Mouse (Mus musculus): ENCODE data around the gene Ptch1. TPM values are rescaled to one million over a fixed set of nuclear protein-coding genes. Genes with fewer than 3 reads are reported as not detected.
A peak's percentile ranks its signal among the peaks of the same experiment; 100 is the strongest.

The Ptch1 gene
- polyA plus RNA-seq, 1 experiment from 2014 or later = 24.9 TPM

DNA sequence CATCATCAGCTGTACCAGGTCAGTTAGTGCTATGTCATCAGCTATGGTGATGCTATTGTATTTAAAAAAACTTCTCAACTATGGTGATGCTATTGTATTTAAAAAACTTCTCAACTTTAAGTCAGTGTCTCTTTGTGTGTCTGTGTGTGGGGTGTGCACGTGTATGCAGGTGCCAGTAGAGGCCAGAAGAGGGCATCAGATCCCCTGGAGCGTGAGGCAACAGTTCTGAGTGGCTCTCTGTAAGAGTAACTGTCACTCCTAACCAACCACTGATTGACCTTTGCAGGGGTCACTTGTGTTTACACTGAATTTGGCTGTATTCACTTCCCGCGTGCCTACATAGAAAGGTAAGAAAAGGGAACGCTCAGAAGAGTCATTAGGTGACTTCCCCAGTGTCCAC is 65.6 kb downstream of the Ptch1 start:
- Histone ChIP-seq H3K27me3 (no peaks in the 10 kb centered on the region), H3K27ac (no peak overlapping the region), H3K9me3 (no peaks in the 10 kb centered on the region), H3K9ac (no peak overlapping the region), H3K4me3 (no peak overlapping the region), H3K4me2 (replicated peaks) (no peak overlapping the region), H3K4me1 (no peaks in the 10 kb centered on the region), H3K36me3 (peaks cover 51% of the 10 kb centered on the region)
- no peak for ATAC-seq (ENCODE audit: insufficient number of reproducible peaks, insufficient read depth, low FRiP score, low TSS enrichment)
- 83% methylated on average over 5 of the region's 5 CpGs for WGBS

DNA sequence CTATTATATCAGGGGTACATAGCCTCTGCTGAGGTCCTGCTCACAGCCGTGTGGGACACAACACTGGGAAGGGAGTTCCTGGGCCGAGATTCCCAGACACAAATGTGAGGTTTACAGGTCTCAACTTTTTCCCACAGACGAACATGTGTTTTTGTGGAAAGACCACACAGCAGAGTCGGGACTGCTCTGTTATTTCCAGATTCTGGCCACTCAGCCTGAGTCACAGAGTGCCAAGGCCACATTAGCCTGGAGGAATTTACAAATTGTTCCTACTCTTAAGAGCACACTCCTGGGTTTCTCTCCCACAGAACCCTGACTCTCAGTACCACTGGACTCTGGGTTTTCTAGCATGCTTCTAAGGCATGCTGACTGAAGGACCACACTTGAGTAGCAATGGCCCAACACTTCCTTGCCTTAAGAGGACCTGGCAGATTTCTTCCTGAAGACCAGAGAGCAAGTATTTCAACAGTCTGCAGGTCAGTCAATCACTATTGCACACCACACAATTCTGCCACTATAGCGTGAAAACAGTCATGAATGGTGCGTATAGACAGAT is 66.3 kb downstream of the Ptch1 start:
- Histone ChIP-seq H3K36me3 (peaks cover 43% of the 10 kb centered on the region), H3K9ac (no peak overlapping the region), H3K27me3 (no peaks in the 10 kb centered on the region), H3K4me2 (replicated peaks) (no peak overlapping the region), H3K27ac (no peak overlapping the region), H3K4me3 (no peak overlapping the region), H3K9me3 (no peaks in the 10 kb centered on the region), H3K4me1 (no peaks in the 10 kb centered on the region)
- no peak for ATAC-seq (ENCODE audit: insufficient number of reproducible peaks, insufficient read depth, low FRiP score, low TSS enrichment)
- 85% methylated on average over 6 of the region's 6 CpGs for WGBS

DNA sequence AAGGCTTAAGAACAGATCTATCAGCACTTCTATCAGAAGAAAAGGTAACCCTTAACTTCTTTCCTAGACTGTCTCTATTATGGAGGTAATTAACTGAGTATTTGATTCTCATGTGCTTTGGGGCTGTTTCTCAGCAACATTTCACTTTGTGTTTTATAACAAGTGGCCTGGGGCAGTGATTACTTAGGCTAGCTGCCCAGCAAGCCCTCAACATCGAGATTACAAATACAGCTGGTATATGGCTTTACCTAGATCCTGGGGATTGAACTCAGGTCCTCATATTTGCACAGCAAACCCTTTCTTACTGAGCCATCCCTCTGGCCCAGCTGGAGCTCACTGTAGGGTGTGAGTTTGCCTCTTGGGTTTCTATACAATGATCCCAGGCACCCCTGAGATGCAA is 67.0 kb downstream of the Ptch1 start:
- Histone ChIP-seq H3K4me1 (no peaks in the 10 kb centered on the region), H3K4me3 (no peak overlapping the region), H3K27ac (no peak overlapping the region), H3K4me2 (replicated peaks) (no peak overlapping the region), H3K36me3 (peaks cover 36% of the 10 kb centered on the region), H3K9me3 (no peaks in the 10 kb centered on the region), H3K27me3 (no peaks in the 10 kb centered on the region), H3K9ac (no peak overlapping the region)
- WGBS = 52% methylated on average over 1 of the region's 1 CpGs
- no peak for ATAC-seq (ENCODE audit: insufficient number of reproducible peaks, insufficient read depth, low FRiP score, low TSS enrichment)

DNA sequence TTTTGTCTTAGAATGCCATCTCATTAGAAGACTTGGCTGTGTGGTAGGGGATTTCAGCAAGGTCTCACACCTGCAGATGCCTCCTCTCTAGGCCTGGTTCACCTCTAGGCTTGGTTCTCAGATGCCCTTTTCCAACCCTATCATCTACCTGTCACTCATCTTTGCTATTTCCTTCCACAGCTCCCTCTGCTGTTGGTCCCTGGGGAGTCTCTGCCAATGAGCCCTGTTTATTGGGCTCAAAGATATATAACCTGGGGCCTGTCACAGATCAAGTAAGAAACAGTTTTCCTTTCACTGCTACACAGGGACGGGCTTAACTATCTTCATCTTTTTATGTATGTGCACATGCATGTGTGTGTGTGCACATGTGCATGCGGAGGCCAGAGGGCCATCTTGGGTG is 71.0 kb downstream of the Ptch1 start:
- H3K4me3 ChIP-seq = no peak overlapping the region
- 96% methylated on average over 2 of the region's 2 CpGs for WGBS

GRCm38 (mm10) chr13:63499489-63499888 is 73.9 kb downstream of the Ptch1 start:
- Histone ChIP-seq H3K4me2 (replicated peaks) (no peak overlapping the region), H3K4me1 (peaks cover 7% of the 10 kb centered on the region), H3K9ac (no peak overlapping the region), H3K9me3 (no peaks in the 10 kb centered on the region), H3K36me3 (no peaks in the 10 kb centered on the region), H3K4me3 (no peak overlapping the region), H3K27ac (no peak overlapping the region), H3K27me3 (no peaks in the 10 kb centered on the region)
- no peak for ATAC-seq (ENCODE audit: insufficient number of reproducible peaks, insufficient read depth, low FRiP score, low TSS enrichment)
- WGBS = 88% methylated on average over 2 of the region's 2 CpGs

More for the DNA sequence above, 71.0 kb downstream of the Ptch1 start:
- H3K4me2 ChIP-seq (replicated peaks) = no peak overlapping the region
- H3K9me3 ChIP-seq = no peaks in the 10 kb centered on the region
- ATAC-seq (ENCODE audit: insufficient number of reproducible peaks, insufficient read depth, low FRiP score, low TSS enrichment) = no peak
- no peaks in the 10 kb centered on the region for H3K4me1 ChIP-seq
- no peak overlapping the region for H3K27ac ChIP-seq
- peaks cover 5% of the 10 kb centered on the region; the same call in 1 of the 2 replicates for H3K36me3 ChIP-seq
- no peaks in the 10 kb centered on the region for H3K27me3 ChIP-seq
- H3K9ac ChIP-seq = no peak overlapping the region

- H3K27ac ChIP-seq = no peak within 1 kb of the TSS
- peak; percentile 67; the same call in 1 of the 2 replicates for ATAC-seq (ENCODE audit: insufficient number of reproducible peaks, insufficient read depth, low FRiP score, low TSS enrichment)
- 19% methylated on average over 23 of the region's 23 CpGs for WGBS
- no peaks in the 10 kb centered on the region for H3K9me3 ChIP-seq
- H3K4me3 ChIP-seq = no peak within 1 kb of the TSS
- peaks cover 7% of the 10 kb centered on the region for H3K4me1 ChIP-seq
- H3K36me3 ChIP-seq = no peaks in the 10 kb centered on the region
- H3K4me2 ChIP-seq (replicated peaks) = peak within 1 kb of the TSS; percentile 28
- H3K27me3 ChIP-seq = no peaks in the 10 kb centered on the region
- no peak within 1 kb of the TSS for H3K9ac ChIP-seq
Observed at GRCm38 (mm10) chr13:63496646-63497582, 76.5 kb downstream of the Ptch1 start, which contains the start of gene Fancc. TSS of gene Fancc (minus strand) at chr13:63497278.

DNA sequence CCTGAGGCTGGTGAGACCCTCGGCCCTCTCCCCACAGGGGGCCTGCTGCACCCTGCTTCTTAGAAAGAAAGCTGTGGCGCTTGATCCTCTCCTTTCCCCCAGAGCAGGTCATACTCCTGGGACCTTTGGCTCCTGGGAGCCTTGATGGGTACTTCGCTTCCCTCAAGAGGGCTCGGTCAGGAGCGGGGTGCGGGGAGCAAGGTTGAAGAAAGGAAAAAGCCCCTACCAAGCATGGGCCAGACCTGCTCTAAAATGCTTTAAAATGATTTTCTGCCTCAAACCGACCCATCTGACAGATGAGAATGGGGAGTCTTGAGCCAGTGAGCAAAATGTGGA is 85.7 kb downstream of the Ptch1 start:
- Histone ChIP-seq H3K4me1 (0 out of 2 replicates have a peak, but pooled peaks cover 13% of the 10 kb centered on the region), H3K36me3 (no peaks in the 10 kb centered on the region), H3K27me3 (no peaks in the 10 kb centered on the region), H3K9ac (no peak overlapping the region), H3K9me3 (no peaks in the 10 kb centered on the region), H3K4me3 (no peak overlapping the region), H3K4me2 (replicated peaks) (no peak overlapping the region), H3K27ac (no peak overlapping the region)
- WGBS = 52% methylated on average over 7 of the region's 7 CpGs
- ATAC-seq (ENCODE audit: insufficient number of reproducible peaks, insufficient read depth, low FRiP score, low TSS enrichment) = no peak

DNA sequence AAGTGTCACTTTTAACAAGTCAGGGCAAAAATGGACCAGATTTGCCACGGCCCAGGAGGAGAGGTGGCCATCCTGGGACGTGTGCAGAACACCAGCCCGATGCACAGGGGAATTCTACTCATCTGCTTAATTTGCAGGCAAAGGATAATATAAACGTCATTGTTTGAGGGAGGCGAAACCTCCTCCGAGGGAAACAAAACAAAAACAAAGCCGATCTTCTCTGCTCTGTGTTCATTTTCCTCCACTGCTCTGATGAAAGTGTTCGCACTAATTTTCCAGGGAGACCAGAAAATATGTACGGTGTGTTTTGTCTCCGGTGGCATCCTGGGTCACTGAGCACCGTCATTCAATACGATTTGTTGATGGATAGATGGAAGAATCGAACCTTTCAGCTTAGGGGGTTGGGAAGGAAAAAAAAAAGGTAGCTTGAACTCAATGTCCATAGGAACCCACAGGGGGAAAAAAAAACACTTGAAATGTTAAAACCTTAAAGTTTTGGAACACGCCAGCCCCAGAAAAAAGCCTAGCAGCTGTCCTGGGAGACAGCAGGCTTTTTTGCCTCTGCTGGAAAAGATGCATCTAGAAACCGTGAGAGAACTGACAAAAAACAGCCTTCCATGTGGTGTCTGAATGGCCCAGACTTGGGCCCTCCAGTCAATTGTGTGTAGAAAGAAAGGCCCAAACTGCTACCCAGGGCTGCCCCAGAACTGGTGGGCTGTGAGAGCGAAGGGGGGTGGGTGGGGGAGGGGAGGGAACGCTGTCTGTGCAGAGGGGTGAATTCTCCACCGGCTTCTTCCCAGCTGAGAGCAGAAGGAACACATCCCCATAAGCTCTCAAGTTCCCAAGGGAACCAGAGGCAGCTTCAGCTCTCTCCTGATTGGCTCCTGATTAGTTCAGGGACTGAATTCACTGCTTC is 86.3 kb downstream of the Ptch1 start:
- peak; percentile 52 for ATAC-seq (ENCODE audit: insufficient number of reproducible peaks, insufficient read depth, low FRiP score, low TSS enrichment)
- Histone ChIP-seq H3K36me3 (no peaks in the 10 kb centered on the region), H3K27me3 (no peaks in the 10 kb centered on the region), H3K9ac (no peak overlapping the region), H3K27ac (no peak overlapping the region), H3K9me3 (no peaks in the 10 kb centered on the region), H3K4me1 (0 out of 2 replicates have a peak, but pooled peaks cover 13% of the 10 kb centered on the region), H3K4me2 (replicated peaks) (peak overlapping the region; percentile 18; the same call in 1 of the 2 replicates), H3K4me3 (no peak overlapping the region)
- WGBS = 15% methylated on average over 18 of the region's 18 CpGs

- no peak overlapping the region for H3K27ac ChIP-seq
- no peaks in the 10 kb centered on the region for H3K36me3 ChIP-seq
- H3K9ac ChIP-seq = no peak overlapping the region
- no peaks in the 10 kb centered on the region for H3K27me3 ChIP-seq
- H3K4me1 ChIP-seq = 0 out of 2 replicates have a peak, but pooled peaks cover 4% of the 10 kb centered on the region
- H3K4me3 ChIP-seq = no peak overlapping the region
- 74% methylated on average over 8 of the region's 8 CpGs for WGBS
- H3K4me2 ChIP-seq (replicated peaks) = no peak overlapping the region
- H3K9me3 ChIP-seq = no peaks in the 10 kb centered on the region
- no peak for ATAC-seq (ENCODE audit: insufficient number of reproducible peaks, insufficient read depth, low FRiP score, low TSS enrichment)
Observed at GRCm38 (mm10) chr13:63475356-63475755, 98.0 kb downstream of the Ptch1 start.

Measured in embryonic facial prominence, embryonic 12.5 days (tissue).